Mouse (Mus musculus): ENCODE data around the gene Plk5.
A peak's percentile ranks its signal among the peaks of the same experiment; 100 is the strongest.

Plk5 gene

DNA sequence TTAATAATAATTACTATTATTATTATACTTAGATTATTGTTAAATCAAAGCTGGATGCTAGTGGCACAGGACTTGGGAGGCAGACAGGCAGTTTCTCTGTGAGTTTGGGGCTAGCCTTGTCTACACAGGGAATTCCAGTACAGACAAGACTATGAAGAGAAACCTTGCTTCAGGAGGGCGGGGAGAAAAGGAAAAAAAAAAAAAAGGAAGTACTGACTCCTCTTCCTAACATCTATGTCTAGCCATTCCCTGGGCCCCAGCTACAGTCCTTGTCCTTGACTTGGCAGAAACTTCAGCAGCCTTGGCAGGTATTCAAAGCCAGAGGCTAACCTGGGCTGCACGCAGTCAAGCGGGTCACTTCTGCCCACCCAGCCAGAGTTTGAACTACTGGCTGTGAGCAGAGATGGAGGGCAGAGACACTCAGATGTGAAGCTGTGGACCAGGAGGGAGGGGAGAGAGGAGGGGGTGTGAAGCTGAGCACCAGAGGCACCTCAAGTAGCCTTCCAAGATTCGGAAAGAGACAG, 33.0 kb downstream of the Plk5 start:
- DNase-seq: peak; percentile 58

DNA sequence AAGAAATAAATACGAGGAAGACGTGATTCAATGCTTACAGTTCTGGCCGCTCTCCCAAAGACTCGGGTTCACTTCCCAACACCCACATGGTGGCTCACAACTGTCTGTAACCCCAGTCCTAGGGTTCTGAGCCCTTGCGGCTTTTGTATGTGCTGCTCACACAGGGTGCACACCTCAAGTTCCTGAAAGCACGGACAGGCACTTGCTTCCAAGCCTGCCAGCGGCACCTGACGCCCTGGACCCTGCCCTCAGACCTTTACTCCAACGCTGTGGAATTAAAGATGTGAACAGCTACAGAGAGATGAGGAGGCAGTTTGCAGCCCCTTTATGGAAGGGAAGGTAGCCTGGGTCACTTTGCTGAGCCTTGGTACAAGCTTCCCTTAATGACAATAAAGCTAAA, 34.4 kb downstream of the Plk5 start:
- no peak for DNase-seq

DNA sequence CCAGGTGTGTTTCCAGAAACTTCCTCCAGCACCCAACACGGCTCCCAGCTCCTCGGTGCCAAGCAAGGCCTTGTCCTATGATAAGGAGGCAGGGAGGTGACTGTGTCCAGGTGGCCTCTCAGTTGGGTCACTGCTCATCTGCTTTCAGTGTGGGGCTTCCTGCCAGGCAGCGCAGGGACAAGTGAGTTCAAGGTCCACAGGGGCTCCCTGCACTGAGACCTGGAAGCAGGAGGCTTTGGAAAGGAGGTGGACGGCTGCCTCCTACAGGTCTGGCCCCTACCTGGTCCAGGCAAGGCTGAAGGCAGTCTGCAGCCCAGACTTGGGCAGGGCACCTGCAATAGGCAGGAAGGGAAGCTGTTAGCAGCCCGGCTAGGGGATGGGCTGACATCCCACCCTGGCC, 36.4 kb downstream of the Plk5 start:
- peak; percentile 52 for DNase-seq

DNA sequence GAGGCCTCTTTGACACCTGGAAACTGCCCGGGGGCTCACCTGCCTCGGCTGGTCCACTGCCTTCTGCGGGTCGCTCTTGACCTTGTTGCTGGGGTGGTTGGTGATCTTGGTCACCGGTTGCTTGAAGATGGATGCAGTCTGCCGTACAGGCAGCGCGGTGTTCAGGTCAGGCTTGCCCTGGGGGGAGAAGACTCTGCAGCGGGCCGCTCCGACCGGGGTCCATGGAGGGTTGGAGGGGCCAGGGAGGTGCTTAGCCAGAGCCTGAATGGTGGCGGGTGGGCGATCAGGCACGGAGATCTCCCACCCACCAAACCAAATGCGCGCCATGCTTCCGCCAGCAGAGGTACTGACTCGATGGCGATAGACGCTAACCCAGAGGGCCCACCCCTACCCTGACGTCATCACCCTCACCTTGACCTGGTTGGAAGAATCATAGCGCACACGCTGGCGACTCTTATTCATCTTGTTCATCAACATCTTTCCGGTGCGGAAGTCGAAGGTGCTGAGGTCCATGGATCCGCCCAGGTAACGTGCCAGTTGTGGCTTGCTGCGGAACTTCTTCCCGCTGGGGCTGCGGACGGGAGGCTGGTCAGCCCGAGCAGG, 38.9 kb downstream of the Plk5 start:
- peak; percentile 56 for DNase-seq

DNA sequence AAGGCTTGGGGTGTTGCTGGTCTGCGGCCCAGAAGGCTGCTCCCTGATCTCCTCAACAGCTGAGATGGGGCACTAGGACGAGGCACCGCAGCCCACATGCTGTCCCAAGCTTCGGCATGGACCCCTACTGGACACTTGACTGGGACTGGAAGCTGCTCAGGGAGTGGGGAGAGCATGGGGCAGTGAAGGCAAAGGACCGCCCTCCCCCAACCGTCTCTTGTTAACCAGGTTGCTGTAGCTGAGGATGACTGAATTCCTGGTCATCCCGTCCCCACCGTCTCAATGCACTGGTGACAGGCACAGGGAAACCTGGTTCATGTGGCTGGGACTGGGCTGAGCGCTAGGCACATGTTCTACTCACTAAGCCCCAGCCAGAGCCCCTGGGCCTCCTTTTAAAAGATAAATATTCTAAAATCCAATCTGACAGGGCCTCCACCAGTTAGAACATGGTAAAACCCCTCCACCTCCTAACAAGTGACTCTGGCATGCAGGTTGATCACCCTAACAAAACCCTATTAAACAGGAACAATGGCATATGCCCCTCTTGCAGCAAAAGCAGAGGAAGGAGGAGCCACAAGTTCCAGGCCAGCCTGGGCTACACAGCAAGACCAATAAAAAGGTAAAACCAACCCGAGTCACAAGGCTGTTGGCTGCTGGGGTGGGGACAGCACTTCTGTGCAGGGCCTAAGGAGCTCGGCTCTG, 40.7 kb downstream of the Plk5 start:
- DNase-seq: peak; percentile 54

DNA sequence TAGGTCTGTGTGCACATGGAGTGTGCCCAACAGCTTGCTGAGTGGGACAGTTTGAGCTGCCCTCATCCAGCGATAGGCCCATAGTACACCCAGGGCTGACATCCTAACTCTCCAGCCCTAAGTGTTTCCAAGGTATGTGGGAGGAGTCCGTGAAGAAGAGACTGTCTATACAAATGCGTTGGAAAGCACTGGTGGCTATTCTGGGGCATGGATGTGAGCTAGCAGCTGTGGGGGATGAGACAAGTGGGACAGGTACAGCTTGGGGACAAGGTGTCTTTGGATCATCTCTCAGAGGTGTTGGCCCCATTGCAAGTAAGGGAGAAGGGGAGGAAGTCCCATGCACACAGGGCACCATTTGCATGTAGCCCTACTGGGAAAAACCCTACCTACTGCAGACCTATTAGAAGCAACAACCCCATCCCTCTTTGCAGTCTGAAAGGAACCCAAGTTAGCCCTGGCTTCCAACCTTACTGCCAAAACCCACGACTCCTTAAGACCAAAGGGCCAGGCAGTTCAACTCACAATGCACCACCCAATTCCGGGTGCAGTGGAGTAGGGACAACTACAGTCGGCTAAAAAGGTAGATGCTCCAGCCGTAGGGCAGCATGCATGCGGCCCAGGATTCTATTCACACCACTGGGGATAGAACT, 41.4 kb downstream of the Plk5 start:
- DNase-seq: peak; percentile 66

DNA sequence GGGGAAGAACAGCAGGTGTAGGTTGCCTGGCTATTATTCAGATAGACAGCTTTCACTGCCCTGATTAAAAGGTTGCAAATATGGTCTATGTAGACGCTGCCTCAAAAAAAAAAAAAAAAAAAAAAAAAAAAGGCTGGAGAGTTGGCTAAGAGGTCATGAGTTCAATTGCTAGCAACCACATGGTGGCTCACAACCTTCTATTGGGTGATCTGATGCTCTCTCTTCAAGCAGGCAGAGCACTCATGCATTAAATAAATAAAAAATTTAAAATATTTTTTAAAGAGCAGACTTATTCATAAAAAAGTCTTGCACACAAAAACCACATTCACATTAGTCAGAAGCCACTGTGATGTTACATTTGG, 41.9 kb downstream of the Plk5 start:
- DNase-seq: no peak

DNA sequence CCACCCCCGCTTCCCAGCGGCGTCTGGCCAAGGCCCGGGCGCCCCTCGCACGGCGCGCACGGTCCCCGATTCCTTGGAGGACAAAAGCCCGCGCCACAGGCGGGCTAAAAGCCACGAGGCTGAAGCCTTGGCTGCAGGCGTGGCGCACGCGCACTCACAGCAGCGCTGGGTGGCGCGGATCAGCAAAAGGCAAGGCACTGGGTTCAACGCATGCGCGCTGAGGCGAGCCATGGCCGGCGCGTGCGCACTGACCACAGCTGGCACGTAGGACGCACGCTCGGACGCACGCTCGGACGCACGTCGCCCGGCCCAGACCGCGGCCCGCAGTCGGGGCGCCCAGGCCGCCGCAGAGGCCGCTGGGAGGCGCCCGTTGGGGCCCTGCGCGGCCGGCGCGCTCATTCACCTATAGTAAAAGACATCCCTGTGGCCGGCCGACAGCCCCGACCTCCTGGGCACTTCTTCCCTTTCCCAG, 42.5 kb downstream of the Plk5 start:
- peak; percentile 99 for DNase-seq

DNA sequence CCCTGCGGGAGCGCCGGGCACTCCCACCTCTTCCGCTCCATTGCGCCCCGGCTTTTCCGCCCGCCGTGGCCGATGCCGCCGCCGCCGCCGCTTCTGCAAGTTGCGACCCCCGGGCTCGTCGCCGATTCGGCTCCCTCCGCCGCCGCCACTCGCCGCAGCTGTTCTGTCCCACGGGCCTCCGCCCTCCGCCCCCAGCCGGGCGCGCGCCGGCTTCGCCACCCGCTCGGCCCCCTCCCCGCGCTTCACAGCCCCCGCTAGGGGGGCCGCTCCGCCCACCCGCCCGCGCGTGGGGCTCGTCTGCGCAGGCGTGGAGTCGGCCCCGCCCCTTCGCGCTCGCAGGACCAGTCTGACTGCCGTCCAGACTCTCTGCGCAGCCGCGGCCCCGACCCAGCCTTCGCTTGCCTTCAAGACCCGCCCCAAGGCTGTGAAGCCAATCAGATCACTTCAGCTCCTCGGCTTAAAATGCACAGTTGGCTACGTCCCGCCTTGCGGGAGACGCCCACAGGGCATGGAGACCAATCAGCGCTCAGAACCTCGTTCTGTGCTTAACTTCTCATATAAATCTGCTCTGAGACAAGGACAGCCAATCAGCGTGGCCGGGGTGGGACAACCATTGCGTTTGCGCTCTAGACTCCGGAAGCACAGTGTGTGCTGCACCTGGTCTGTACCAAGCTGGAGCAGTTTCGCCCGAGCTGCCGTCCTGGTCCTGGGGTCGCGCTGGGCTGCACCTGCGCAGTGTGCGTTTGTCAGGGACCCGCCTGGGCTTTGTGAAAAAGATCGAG, 43.1 kb downstream of the Plk5 start, which contains the start of gene Mbd3:
Gene Mbd3, minus strand, starts transcription at position 360 of the 782 bp plus-strand sequence.
- DNase-seq: peak; percentile 100

DNA sequence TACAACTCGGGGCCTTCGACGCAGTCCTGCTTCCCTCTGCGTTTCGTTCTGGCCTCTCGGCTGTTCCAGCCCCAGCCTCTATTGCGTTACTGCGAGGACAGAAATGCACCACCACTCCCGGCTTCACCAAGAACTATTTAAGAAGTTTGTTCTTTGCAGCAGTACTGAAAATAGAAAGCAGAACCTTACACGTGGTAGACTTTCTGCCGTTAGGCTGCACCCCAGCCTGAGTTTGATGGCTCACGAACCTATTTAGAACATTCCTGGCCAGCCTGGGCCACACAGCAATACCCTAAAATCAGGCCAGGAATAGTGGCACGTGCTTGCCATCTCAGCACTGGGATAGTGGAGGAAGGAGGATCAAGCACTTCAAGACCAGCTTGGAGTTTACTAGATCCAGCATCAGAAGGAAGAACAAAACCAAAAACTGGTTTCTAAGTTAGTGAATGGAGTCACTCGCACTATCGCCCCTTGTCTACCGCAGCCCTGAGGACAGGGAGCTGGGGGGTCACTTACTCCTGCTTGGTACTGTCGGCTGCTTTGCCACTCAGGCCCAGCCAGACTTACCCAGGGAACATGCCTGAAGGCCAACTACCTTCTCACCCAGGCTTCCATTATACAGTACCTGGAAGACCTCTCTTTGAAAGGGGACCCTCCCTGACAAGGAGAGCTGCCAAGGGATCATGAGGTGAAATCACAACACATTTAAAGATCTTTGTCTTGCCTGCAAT, 43.9 kb downstream of the Plk5 start:
- DNase-seq: peak; percentile 60

DNA sequence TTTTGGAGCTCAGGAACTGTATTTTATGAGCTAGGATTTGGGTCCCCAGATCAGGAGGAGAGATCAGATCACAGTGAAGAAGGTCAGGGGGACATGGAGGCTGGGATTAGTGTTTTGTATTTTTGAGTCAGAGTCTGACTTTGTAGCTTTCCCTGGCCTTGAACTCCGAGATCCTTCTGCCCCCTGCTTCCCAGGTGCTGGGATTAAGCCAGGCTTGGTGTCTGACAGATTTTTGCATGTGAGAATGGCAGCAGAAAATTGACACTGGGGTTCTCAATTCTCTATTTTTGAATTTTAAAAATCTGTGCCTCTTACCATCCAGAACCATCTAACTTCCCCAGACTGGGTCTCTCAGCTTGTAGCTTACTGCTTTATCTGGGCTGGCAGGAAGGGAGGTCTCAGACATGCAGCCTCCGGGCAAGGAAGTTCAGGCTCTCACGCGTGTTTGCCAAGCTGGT, 44.5 kb downstream of the Plk5 start:
- DNase-seq: no peak

DNA sequence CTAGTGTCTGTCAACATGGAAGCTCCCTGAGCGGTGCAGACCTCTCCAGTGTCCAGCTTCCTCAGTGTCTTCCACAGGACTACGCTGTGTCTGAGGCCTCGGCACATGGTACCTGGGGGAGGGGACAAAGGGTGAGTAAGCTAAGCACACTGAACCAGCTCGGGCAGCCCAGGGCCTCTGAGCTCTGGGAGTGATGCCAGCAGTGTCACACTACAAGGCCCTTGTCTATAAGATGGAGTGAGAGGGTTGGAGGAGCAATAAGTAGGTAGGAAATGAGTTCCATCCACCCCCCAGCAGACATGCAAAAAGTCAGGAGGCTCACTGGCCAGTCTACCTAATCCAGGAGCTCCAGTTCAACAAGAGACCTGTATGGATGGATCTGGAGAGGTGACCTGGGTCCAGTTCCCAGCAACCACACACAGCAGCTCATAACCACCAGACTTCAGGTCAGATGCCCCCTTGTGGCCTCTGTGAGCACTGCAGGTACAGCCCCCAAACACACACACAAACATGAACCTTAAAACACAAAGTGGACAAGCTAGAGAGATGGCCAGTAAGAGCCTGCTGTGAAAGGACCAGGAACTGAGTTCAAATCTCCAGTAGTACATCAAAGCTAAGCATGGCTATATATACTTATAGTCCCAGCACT, 46.9 kb downstream of the Plk5 start:
- peak; percentile 63 for DNase-seq

DNA sequence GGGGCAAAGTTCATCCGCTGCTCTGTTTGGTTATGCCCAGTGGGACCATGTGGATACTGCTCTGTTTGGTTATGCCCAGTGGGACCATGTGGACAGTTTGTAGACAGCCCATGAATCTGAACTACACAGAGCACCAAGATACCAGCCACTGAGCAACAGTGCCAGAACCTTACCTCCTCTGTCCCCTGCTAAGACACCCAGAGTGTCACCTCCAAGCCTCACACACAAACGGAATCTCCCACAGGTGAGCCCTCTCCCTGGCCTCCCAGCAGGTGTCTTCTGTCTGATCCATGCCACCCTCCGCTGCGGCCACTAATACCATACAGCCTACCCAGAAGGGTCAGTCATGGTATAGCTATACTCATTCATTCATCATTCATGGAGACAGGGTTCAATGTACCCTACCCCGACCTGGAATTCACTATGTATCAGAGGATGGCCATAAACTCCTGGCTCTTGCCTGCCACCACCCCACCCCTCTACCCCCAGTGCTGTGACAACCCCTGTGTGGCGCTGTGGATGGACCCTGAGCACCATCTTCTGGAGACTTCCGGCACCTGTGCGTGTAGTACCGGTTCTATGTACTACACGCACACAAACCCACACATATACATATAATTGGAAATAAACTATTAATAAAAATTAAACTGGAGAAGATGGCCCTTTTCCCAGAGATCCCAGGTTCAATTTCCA, 49.4 kb downstream of the Plk5 start:
- DNase-seq: peak; percentile 58

DNA sequence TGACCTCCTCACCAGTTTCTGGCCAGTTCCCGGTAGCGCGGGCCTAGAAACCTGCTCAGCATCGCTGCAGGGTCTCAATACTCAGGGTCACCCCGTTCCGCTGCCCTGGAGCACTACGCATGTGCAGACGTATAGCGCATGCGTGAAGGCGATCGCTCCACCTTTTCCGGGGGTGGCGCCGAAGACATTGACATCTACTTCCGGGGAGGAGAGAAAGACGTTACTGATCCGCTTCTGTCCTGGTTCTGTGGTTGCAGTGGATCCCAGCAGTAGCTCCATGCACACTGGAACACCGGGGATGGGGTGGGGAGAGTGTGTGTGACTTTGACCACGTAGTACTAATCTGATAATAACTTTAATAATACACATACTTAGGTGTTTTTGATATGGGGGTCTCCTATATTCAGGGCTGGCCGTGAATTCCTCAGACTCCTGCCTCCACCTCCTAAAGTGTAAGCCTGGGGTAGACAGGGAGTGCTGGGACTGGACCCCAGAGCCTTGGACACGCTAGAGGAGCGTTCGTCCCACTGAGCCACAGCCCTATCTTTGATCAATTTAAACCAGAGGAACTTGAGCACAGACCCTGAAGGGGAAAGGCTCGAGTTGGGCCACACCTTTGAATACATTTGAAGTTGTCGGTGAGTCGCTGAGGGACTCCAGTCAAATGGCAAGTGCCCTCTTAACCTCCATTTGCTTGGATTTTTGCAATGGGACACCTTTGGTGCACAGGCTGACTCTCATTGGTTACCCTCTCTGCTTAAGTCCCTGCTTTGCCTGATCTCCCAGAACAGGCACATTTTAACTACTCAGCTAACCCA, 50.6 kb downstream of the Plk5 start, which contains the start of gene Uqcr11:
Gene Uqcr11, minus strand, starts transcription at position 147 of the 818 bp plus-strand sequence.
- DNase-seq: peak; percentile 95

DNA sequence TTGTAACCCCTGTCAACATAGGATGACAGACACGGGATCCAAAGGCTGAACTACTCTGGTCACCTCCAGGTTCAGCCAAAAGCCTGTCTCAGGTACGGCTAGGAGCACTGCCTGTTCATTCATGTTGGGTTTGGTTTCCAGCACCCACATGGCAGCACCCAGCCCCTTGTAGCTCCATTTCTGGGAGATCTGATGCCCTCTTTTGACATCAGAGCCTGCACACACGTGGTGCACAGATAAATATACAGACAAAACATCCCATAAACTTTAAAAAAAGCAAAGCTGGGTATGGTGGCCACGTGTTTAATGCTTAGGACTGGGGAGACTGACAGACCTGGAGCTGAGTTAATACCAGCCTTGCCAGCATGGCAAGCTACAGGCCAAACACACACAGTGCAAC, 51.7 kb downstream of the Plk5 start:
- DNase-seq: no peak

DNA sequence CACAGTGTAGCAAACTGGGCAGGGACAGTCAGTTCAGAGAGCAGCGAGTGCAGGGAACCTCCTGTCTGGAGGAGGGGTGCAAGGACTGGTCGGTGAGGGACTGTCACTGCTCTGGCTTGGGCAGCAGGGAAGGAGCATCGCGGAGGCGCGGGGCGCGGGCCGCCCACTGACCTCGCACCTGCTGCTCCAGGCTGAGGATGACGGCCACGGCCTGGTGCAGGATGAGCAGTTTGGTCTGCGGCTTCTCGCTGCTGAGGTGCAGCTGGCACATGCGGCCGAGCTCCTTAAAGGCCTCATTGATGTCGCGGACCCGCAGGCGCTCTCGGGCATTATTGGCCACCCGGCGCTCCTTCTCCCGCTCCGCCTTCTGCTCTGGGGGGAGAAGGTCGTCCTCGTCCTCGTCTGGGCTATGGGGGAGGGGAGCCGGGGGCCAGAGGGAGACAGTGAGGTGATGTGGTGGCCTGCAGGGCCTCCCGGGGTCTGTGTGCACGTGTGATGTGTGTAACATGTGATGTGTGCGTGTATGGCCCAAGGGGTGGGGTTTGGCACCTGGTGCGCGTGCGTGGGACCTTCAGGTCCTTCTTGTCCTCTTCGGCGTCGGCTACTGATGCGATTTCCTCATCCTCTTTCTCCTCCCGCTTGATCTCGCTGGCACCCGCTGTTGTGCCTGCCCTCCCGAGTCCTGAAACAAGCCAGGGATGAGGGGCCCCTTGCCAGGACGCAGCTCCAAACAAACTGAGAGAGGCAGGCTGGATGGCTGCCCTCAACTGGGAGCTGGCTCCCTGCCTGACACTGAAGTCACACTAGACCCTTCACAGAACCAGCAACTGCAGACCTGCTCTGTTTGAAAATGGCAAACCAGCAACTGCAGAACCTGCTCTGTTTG, 56.6 kb downstream of the Plk5 start:
- DNase-seq: peak; percentile 89

Data from cerebellum, adult 11-12 months (tissue).